Mouse (Mus musculus) lung, postnatal 25 days (tissue): ENCODE data around the gene Fgd5.
"Not testable (repeated sequence)": the region's sequence is repeated elsewhere in the genome, so short reads cannot be mapped to it uniquely, and the experiment has no call there.

Experiments used
- DNase-seq: peaks from one replicate; pipeline ENCODE4 v3.0.0; 2022; ENCODE audit warnings: low spot score

Fgd5 gene

GRCm38 (mm10) chr6:92067146-92067790 is 88.6 kb downstream of the Fgd5 start:
- DNase-seq = peak; percentile 70

- peak; percentile 39 for DNase-seq
Measured at GRCm38 (mm10) chr6:92071121-92071839, 92.6 kb downstream of the Fgd5 start.

GRCm38 (mm10) chr6:92080730-92081129 is 102.1 kb downstream of the Fgd5 start:
- DNase-seq = no peak

- DNase-seq = no peak
Measured at GRCm38 (mm10) chr6:92082756-92083155, 104.1 kb downstream of the Fgd5 start.

- no peak for DNase-seq
Measured at GRCm38 (mm10) chr6:92084932-92085331, 106.3 kb downstream of the Fgd5 start.

- DNase-seq = not testable (repeated sequence)
Measured at GRCm38 (mm10) chr6:92089141-92089540, 110.5 kb downstream of the Fgd5 start.

GRCm38 (mm10) chr6:92089982-92090381 is 111.3 kb downstream of the Fgd5 start:
- no peak for DNase-seq

- DNase-seq = no peak
Measured at GRCm38 (mm10) chr6:92090497-92090896, 111.8 kb downstream of the Fgd5 start.

- peak; percentile 89 for DNase-seq
Measured at GRCm38 (mm10) chr6:92091130-92091591, 112.5 kb downstream of the Fgd5 start, which contains the start of gene Nr2c2. TSS of gene Nr2c2 (plus strand) at chr6:92091390.

GRCm38 (mm10) chr6:92091767-92092489 is 113.2 kb downstream of the Fgd5 start:
- peak; percentile 99 for DNase-seq

- DNase-seq = no peak
Measured at GRCm38 (mm10) chr6:92092737-92093136, 114.1 kb downstream of the Fgd5 start.

GRCm38 (mm10) chr6:92093869-92094268 is 115.2 kb downstream of the Fgd5 start:
- no peak for DNase-seq

GRCm38 (mm10) chr6:92100679-92101360 is 122.1 kb downstream of the Fgd5 start:
- peak; percentile 18 for DNase-seq

GRCm38 (mm10) chr6:92124547-92124946 is 145.9 kb downstream of the Fgd5 start:
- no peak for DNase-seq
